Mouse (Mus musculus): ENCODE results near the gene Gdnf.

DNA sequence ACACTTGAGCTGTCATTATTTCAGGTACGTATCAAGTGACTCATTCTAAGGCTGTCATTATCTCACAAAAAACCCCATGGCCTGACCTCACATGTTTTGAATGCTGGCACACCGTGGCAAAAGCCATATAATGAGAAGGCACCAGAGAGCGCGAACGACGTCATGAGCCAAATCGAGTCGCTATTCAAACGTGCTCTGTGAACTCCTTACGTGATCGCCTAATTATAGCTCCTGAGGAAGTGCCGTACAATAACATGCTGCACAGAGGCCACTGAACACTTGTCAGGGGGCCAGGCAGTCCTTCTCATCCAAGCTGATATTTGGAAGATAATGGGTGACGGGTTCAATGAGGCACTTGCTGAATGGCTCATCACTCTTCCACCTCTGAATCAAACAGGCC, 46.8 kb downstream of the Gdnf start:
- TF ChIP-seq EP300 (IDR thresholded peaks at IDR 0.05; ENCODE audit: low read depth) (no peak), CTCF (IDR thresholded peaks at IDR 0.05; ENCODE audit: low read depth) (no peak)
